Mouse (Mus musculus) gastrocnemius, adult 2 months (tissue): Measurements from ENCODE around the gene A930018P22Rik. TPM values are rescaled to one million over a fixed set of nuclear protein-coding genes. Genes with fewer than 3 reads are reported as not detected.
"Not testable (repeated sequence)": the region's sequence is repeated elsewhere in the genome, so short reads cannot be mapped to it uniquely, and the experiment has no call there.

ENCODE experiments used
- DNase-seq: peaks from one replicate; pipeline ENCODE4 v3.0.0; 2022
- H3K27ac ChIP-seq: fragments of 200-600 bp; 2 replicates; pipeline ENCODE4 v1.8.1; 2022; ENCODE audit warnings: mild to moderate bottlenecking
- H3K4me3 ChIP-seq: fragments of 200-600 bp; 2 replicates; pipeline ENCODE4 v1.8.1; 2022; ENCODE audit warnings: mild to moderate bottlenecking, moderate library complexity
- CTCF ChIP-seq: fragments of 200-600 bp; IDR thresholded peaks from 2 replicates; pipeline ENCODE4 v1.8.1; 2022; ENCODE audit warnings: antibody characterized with exemption, mild to moderate bottlenecking, moderate library complexity
- intact Hi-C: fragments of 180-260 bp; cut with DNase I; formaldehyde crosslinking; loops from one replicate; pipeline ENCODE4 v1.15.1; 2025
- long read RNA-seq, 2 experiments: library from polyadenylated mRNA; stranded (forward); transcript quantifications; one replicate each; pipeline ENCODE4 v2.0.0; 2021
- total RNA-seq, 2 experiments: library from RNA; stranded (reverse); gene quantifications; 2 replicates each; pipeline ENCODE4 v1.2.3; 2021

The A930018P22Rik gene
- total RNA-seq, result under 1 TPM; 0.39 to 0.61 TPM
- long read RNA-seq, experiment 1, partial matches to known transcripts, result 0 of 1 reads
- long read RNA-seq, experiment 1, other reads (novel, unspliced or antisense), result 0 of 1 reads
- long read RNA-seq, experiment 2, result 0 reads

DNA sequence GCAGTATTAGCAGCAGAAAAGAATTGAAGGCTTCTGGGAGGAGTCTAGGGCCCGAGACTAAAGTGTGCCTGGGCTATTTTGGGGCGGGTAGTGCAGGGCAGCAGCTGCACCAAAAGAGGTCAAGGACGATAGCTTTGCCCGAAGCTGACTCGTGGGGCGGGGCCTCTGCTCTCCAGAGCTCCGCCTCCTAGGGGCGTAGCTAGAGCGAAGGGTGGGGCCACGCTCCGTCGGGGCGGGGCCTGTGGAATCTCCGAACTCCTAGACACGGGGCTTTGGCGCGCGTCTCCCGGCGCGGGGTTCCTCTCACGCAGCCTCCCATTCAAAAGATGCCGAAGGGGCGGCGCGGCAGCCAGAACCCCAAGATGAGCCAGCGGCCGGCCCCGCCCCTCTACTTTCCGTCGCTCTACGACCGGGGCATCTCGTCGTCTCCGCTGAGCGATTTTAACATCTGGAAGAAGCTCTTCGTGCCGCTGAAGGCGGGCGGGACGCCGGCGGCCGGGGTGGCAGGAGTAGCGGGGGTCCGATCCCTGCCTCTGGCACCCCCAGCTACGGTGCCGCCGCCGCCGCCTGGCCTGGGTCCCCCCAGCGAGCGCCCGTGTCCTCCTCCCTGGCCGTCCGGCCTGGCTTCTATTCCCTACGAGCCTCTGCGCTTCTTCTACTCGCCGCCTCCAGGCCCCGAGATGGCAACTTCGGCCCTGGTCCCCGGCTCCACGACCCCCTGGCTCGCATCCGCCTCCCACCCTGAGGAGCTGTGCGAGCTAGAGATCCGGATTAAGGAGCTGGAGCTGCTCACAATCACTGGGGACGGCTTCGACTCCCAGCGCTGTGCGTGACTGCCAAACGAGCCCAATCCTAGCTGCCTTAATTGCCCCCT lies at the start of gene A930018P22Rik:
A930018P22Rik (plus strand) TSS at position 265 of the 874 bp plus-strand sequence.
- TF ChIP-seq CTCF, result no peak
- Histone ChIP-seq H3K27ac (peak within 1 kb of the TSS; percentile 93), H3K4me3 (peak within 1 kb of the TSS; percentile 83)
- DNase-seq, result peak; percentile 95
- intact Hi-C loops, result loop anchor here (2.0 to 5.0 kb wide), 2 partner anchors 88 to 470 kb away; partner anchors contain the start of gene Cstf3

DNA sequence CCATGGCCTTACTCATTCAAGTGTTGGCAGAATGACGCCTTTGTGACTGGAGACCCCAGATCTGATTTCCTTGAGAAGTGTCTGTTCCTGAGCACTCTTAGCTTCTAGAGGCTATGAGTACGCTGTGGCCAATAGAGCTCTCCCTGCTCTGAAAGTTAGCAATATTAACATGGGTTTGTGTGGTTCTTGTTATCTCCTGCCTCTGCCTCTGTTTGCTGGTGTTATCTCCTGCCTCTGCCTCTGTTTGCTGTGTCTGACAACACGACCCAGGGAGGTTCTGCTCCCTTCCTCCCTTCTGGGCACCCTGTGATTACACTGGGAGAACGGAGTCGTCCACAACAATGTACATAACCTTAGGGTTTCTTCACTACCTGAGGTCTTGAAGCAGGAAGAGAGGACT lies 44.3 kb upstream of the A930018P22Rik start:
- H3K4me3 ChIP-seq, DNase-seq, H3K27ac ChIP-seq, intact Hi-C loops: not testable (repeated sequence)

DNA sequence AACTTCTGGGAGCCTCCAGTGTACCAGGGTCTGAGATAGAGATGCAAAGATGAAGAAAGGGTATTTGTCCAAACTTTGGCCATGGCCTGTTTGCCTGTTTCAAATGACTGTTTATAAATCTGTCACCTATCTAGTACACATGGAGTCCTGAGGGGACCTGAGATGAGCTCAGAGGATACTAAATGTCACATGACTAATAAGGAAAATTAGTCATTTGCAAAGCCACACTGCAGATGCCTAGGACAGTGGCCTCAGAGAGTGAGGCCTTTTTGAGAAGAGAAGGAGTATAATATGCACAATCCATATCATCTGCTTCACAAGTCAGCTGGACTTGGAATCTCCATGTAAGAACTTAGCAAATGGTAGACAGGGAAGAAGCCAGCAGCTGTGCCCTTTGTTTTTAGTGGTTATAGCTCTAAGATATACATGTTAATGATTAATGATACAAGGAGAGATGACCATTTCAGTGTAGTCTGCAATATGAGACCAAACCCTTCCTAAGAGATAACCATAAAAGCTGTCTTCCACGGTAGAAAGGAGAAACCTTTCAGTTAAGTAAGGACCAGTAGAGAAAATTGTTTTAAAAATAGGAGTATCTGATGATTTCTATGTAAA lies 41.0 kb upstream of the A930018P22Rik start:
- intact Hi-C loops, DNase-seq, H3K4me3 ChIP-seq, H3K27ac ChIP-seq: not testable (repeated sequence)

DNA sequence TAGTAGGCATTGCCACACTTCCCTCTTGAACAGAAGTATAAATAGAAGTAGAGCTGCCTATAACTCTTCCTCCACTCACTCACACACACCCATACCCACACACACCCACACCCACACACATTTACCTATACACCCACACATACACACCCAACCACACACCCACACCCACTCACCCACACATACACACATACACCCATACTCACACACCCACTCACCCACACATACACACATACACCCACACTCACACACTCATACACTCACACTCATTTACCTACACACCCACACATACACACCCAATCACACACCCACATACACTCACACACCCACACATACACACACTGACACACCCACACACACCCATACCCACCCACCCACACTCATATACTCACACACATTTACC lies 40.1 kb upstream of the A930018P22Rik start:
- intact Hi-C loops, result no loop called here
- no peak for TF ChIP-seq CTCF
- Histone ChIP-seq H3K27ac (no peak overlapping the region), H3K4me3 (no peak overlapping the region)
- no peak for DNase-seq

DNA sequence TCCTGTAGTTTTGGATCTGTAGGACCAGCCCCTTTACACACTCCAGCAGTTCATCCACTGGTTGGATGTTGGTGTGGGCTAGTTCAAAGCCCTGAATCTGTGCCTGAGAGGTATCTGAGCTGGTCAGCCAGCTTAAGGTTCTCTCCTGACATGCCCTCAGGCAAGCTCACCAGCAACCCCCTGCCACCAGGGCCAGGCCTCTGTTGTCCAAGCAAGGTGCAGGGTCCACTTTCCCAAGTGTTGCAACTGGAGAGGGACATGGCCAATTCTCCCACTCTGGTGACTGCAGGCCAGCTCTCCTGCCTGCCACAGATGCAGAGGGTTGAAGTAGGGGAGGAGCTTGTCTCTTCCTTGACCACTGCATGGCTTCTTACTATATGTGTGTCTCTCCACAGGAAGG lies 38.5 kb upstream of the A930018P22Rik start:
- intact Hi-C loops, result not testable (repeated sequence)

DNA sequence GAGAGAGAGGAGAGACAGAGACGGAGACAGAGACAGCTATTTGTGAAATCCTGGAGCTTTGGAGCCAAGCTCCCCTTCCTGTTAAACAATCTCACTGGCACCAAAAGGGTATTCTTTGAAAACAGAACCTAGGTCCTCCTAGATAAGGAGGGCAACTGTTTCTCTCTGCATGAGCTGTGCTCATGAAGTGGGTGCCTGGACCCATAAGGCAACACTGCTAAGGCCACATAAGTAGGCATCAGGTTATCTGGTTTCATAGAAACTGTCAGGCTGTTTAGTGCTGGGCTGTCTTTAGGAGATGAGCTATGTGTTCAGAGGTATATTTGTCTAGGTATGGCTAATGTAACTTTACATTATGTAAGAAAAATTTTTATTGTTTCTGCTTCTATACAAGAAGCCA lies 35.0 kb upstream of the A930018P22Rik start:
- H3K27ac ChIP-seq, DNase-seq, intact Hi-C loops, H3K4me3 ChIP-seq: not testable (repeated sequence)

More for the DNA sequence above, 38.5 kb upstream of the A930018P22Rik start:
- not testable (repeated sequence) for DNase-seq, H3K27ac ChIP-seq, H3K4me3 ChIP-seq

DNA sequence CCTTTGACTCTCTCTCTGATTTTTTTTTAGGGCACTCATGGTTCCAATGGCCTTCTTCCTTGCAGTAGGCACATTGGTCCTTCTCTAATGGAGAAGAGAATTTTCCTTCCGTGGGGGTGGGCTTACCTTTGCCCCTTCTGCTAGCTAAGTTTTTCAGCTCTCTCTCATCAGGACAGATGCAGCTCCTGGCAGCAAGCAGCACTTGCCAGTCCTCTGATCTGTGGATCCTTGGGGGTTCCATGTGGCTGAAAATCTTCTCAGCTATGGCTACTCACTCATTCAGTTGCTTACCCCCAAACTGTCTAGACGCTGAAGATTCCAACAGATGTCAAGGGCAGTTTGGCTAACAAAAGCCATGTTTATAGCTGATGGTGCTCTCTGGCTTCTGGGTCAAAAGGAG lies 29.3 kb upstream of the A930018P22Rik start:
- TF ChIP-seq CTCF, result no peak
- intact Hi-C loops, result no loop called here
- H3K27ac ChIP-seq, result no peak overlapping the region

DNA sequence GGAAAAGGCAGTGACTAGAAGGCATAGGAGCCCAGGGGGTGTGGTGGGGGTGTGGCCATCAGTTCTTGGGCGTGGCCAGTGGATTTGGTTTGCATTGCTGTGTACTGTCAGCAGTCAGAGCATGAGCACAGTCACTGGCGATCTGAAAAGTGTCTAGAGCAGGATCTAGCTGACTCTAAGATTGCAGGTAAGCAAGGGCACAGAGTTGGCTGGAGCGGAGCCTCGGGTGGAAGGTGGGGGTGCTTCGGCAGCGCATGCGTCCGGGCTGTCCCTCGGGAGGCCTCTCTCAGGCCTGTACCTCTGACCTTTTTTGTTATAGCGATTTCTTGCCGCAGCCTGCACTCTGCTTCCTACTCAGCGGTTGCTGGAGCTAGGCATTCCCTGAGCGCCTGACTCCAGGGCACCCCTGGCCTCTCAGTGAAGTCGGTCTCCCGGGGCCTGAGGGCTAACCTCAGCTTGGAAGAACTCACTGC lies 26.8 kb upstream of the A930018P22Rik start, which contains the start of gene Cd59a:
Cd59a (plus strand) TSS at position 61 of the 473 bp plus-strand sequence.
- peak; percentile 86 for DNase-seq
- intact Hi-C loops, result loop anchor here (1.0 to 2.0 kb wide), 2 partner anchors 27 to 61 kb away; partner anchors contain the start of gene Gm10799
- H3K4me3 ChIP-seq, result peak within 1 kb of the TSS; percentile 74
- no peak for TF ChIP-seq CTCF
- peak within 1 kb of the TSS; percentile 95 for H3K27ac ChIP-seq

More for the DNA sequence above, 29.3 kb upstream of the A930018P22Rik start:
- DNase-seq, result no peak
- no peak overlapping the region for H3K4me3 ChIP-seq

DNA sequence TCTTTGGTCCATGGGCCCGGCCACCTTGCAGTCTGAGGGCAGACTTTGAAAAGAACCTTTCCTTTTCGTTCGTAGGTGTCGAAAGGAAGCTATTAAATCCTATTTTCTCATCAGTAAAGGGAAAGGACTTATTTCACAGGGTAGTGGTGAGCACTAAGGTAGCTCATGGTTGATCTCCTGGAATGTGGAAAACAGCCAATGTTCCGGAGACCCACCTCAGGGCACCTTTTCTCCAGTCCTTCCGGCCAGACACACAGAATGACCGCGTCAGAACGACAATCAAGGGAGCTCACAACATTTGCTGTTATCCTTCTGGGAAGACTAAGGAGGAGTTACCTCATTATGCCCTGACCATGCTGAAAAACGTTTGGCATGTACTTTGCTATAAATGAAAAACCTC lies 26.3 kb upstream of the A930018P22Rik start:
- Histone ChIP-seq H3K27ac (peak overlapping the region; percentile 95), H3K4me3 (peak overlapping the region; percentile 74)
- TF ChIP-seq CTCF, result no peak
- intact Hi-C loops, result loop anchor here (2.0 kb wide), 1 partner anchor 61 kb away; no protein-coding TSS in a partner anchor
- no peak for DNase-seq

DNA sequence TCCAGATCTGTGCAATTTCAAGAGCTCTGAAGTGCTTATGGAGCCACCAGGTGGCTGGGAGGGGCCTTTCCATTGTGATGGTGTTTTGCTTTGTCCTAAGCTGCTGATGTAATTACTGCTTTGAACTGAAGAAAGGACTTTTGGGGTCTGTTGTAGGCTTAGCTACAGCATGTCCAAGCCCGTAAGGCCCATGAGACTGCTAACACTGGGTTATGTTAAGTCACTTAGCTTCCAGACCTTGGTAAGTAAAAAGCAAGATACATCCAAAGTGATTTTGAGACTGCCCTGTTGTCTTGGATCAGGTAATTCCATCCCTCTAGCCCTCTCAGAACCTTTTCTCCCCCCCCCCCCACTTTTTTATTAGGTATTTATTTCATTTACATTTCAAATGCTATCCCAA lies 25.8 kb upstream of the A930018P22Rik start:
- H3K27ac ChIP-seq, result peak overlapping the region; percentile 95
- H3K4me3 ChIP-seq, result peak overlapping the region; percentile 74
- intact Hi-C loops, result loop anchor here (2.0 kb wide), 1 partner anchor 62 kb away; no protein-coding TSS in a partner anchor
- not testable (repeated sequence) for DNase-seq

DNA sequence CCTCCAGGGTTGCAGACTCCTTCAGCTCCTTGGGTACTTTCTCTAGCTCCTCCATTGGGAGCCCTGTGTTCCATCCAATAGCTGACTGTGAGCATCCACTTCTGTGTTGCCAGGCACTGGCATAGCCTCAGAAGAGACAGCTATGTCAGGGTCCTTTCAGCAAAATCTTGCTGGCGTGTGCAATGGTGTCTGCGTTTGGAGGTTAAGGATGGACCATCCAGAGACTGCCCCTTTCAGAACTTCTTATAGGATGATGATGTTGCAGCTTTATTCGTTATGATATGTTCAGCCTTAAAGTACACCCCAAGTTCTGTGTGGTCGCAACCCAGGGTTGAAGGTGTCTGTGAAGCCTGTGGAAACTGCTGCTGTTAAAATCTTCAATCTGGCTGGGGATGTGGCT lies 25.2 kb upstream of the A930018P22Rik start:
- not testable (repeated sequence) for H3K27ac ChIP-seq, DNase-seq
- H3K4me3 ChIP-seq, result peak overlapping the region; percentile 74
- intact Hi-C loops, result loop anchor here (2.0 kb wide), 1 partner anchor 63 kb away; no protein-coding TSS in a partner anchor

DNA sequence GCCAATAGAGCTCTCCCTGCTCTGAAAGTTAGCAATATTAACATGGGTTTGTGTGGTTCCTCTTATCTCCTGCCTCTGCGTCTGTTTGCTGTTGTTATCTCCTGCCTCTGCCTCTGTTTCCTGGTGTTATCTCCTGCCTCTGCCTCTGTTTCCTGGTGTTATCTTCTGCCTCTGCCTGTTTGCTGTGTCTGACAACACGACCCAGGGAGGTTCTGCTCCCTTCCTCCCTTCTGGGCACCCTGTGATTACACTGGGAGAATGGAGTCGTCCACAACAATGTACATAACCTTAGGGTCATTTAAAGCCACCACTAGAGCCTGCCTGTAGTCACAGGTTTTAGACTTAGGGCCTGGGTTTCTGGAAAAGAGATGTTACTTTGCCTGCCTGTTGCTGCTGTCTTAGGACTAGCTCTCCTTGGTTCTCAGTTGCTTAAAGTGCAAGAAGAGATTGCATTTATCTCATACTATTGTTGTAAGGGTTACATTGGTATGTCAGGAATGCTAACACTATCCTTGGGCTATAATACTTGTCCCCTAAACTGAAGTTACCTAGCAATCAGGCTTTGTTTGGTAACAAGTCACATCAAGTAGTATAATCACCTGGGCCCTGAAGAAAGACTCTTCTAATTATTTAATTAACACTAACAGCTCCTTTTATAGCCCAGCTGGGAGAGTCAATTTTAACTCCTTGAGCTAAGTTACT lies 23.9 kb upstream of the A930018P22Rik start:
- no peak overlapping the region for H3K4me3 ChIP-seq
- no peak overlapping the region for H3K27ac ChIP-seq
- DNase-seq, result no peak
- intact Hi-C loops, result no loop called here
- no peak for TF ChIP-seq CTCF
